Mouse (Mus musculus): ENCODE measurements around the gene Glipr1l3. TPM values are rescaled to one million over a fixed set of nuclear protein-coding genes. Genes with fewer than 3 reads are reported as not detected.
A peak's percentile ranks its signal among the peaks of the same experiment; 100 is the strongest.
"Not testable (repeated sequence)": the region's sequence is repeated elsewhere in the genome, so short reads cannot be mapped to it uniquely, and the experiment has no call there.

Glipr1l3 gene
- not detected in 2 replicates for total RNA-seq (2017)

- ATAC-seq (ENCODE audit: extremely low read depth, insufficient number of reproducible peaks, low FRiP score, poor library complexity, severe bottlenecking) = peak; percentile 100
These were observed at the start of gene Glipr1l3 for GRCm38 (mm10) chr10:112159882-112160560. Gene Glipr1l3, minus strand, starts transcription at chr10:112160327.

- no peak for ATAC-seq (ENCODE audit: extremely low read depth, insufficient number of reproducible peaks, low FRiP score, poor library complexity, severe bottlenecking)
These were observed 43.3 kb upstream of the Glipr1l3 start for GRCm38 (mm10) chr10:112203463-112203862.

- not testable (repeated sequence) for ATAC-seq (ENCODE audit: extremely low read depth, insufficient number of reproducible peaks, low FRiP score, poor library complexity, severe bottlenecking)
These were observed 33.8 kb upstream of the Glipr1l3 start for GRCm38 (mm10) chr10:112193919-112194318.

GRCm38 (mm10) chr10:112177027-112177426 lies 16.9 kb upstream of the Glipr1l3 start:
- not testable (repeated sequence) for ATAC-seq (ENCODE audit: extremely low read depth, insufficient number of reproducible peaks, low FRiP score, poor library complexity, severe bottlenecking)

- ATAC-seq (ENCODE audit: extremely low read depth, insufficient number of reproducible peaks, low FRiP score, poor library complexity, severe bottlenecking) = no peak
These were observed 3.1 kb upstream of the Glipr1l3 start, which contains the start of gene Caps2 for GRCm38 (mm10) chr10:112163168-112163766. Gene Caps2, plus strand, starts transcription at chr10:112163621.

- peak; percentile 98 for ATAC-seq (ENCODE audit: extremely low read depth, insufficient number of reproducible peaks, low FRiP score, poor library complexity, severe bottlenecking)
These were observed 20.3 kb downstream of the Glipr1l3 start for GRCm38 (mm10) chr10:112139834-112140233.

GRCm38 (mm10) chr10:112138871-112139430 lies 21.2 kb downstream of the Glipr1l3 start:
- ATAC-seq (ENCODE audit: extremely low read depth, insufficient number of reproducible peaks, low FRiP score, poor library complexity, severe bottlenecking) = 0 out of 2 replicates have a peak, but pooled peaks have one; percentile 2

GRCm38 (mm10) chr10:112138050-112138870 lies 21.9 kb downstream of the Glipr1l3 start:
- peak; percentile 77 for ATAC-seq (ENCODE audit: extremely low read depth, insufficient number of reproducible peaks, low FRiP score, poor library complexity, severe bottlenecking)

GRCm38 (mm10) chr10:112132194-112132593 lies 27.9 kb downstream of the Glipr1l3 start:
- no peak for ATAC-seq (ENCODE audit: extremely low read depth, insufficient number of reproducible peaks, low FRiP score, poor library complexity, severe bottlenecking)

GRCm38 (mm10) chr10:112127682-112128230 lies 32.4 kb downstream of the Glipr1l3 start:
- not testable (repeated sequence) for ATAC-seq (ENCODE audit: extremely low read depth, insufficient number of reproducible peaks, low FRiP score, poor library complexity, severe bottlenecking)

GRCm38 (mm10) chr10:112125090-112125489 lies 35.0 kb downstream of the Glipr1l3 start:
- ATAC-seq (ENCODE audit: extremely low read depth, insufficient number of reproducible peaks, low FRiP score, poor library complexity, severe bottlenecking) = not testable (repeated sequence)

GRCm38 (mm10) chr10:112110401-112110800 lies 49.7 kb downstream of the Glipr1l3 start:
- peak; percentile 33; the same call in 1 of the 2 replicates for ATAC-seq (ENCODE audit: extremely low read depth, insufficient number of reproducible peaks, low FRiP score, poor library complexity, severe bottlenecking)

- not testable (repeated sequence) for ATAC-seq (ENCODE audit: extremely low read depth, insufficient number of reproducible peaks, low FRiP score, poor library complexity, severe bottlenecking)
These were observed 54.3 kb downstream of the Glipr1l3 start for GRCm38 (mm10) chr10:112105785-112106184.

Other genes with a start within 250 kb of the Glipr1l3 start
- gene Krr1, start 187.7 kb downstream of the Glipr1l3 start, total RNA-seq (2017) = 36.2 and 39.6 TPM in 2 replicates
- gene Glipr1, start 157.7 kb downstream of the Glipr1l3 start, total RNA-seq (2017) = 370 and 378 TPM in 2 replicates
- gene Glipr1l1, start 100.1 kb downstream of the Glipr1l3 start, total RNA-seq (2017) = not detected in 2 replicates
- not detected in 2 replicates for gene Glipr1l2, start 77.0 kb downstream of the Glipr1l3 start, total RNA-seq (2017)
- not detected in 2 replicates for gene Caps2, start 3.3 kb upstream of the Glipr1l3 start, total RNA-seq (2017)
- gene Kcnc2, start 110.8 kb upstream of the Glipr1l3 start, total RNA-seq (2017) = not detected in 2 replicates

All from neutrophil, adult 5-6 weeks (primary cell).